Mouse (Mus musculus) midbrain, embryonic 10.5 days (tissue): ENCODE measurements at regions not wholly inside any gene's neighbourhood (a gene's known extent, or its start where the extent isn't known, plus 50 kb on each side); places are given as distances from the start of the nearest gene placed in this dataset.

Experiments
- DNase-seq: peaks from one replicate; pipeline ENCODE4 v3.0.0-alpha.2; 2017; ENCODE audit warnings: low spot score
- H3K27ac ChIP-seq: fragments of 300-500 bp; sonication (generic); replicated peaks from 2 replicates; pipeline ENCODE4 v1.5.1; 2016; ENCODE audit warnings: mild to moderate bottlenecking
- H3K27me3 ChIP-seq: fragments of 300-500 bp; sonication (generic); 2 replicates; pipeline ENCODE4 v1.6.1; 2016; ENCODE audit warnings: low read depth, mild to moderate bottlenecking; ENCODE audit not compliant: poor library complexity, severe bottlenecking
- H3K36me3 ChIP-seq: fragments of 300-500 bp; sonication (generic); 2 replicates; pipeline ENCODE4 v1.6.1; 2016; ENCODE audit warnings: mild to moderate bottlenecking, moderate library complexity
- H3K4me1 ChIP-seq: fragments of 300-500 bp; sonication (generic); 2 replicates; pipeline ENCODE4 v1.6.1; 2016
- H3K4me3 ChIP-seq: fragments of 300-500 bp; sonication (generic); 2 replicates; pipeline ENCODE4 v1.5.1; 2016; ENCODE audit warnings: mild to moderate bottlenecking, moderate library complexity
- H3K9me3 ChIP-seq: fragments of 300-500 bp; sonication (generic); replicated peaks from 2 replicates; pipeline ENCODE4 v1.6.1; 2016; ENCODE audit warnings: mild to moderate bottlenecking
- WGBS: fragments of 180-500 bp; shearing (Covaris S2); methylation state at CpG from one replicate; pipeline ENCODE4 v1.1.7; 2016; 5-methylcytosine and 5-hydroxymethylcytosine counted together

GRCm38 (mm10) chr5:47273389-47274255, 709.3 kb upstream of the Slit2 start:
- DNase-seq, result no peak
- Histone ChIP-seq H3K9me3 (no peaks in the 10 kb centered on the region), H3K4me3 (no peak overlapping the region), H3K36me3 (no peaks in the 10 kb centered on the region), H3K27ac (peak overlapping the region; percentile 50; the same call in 1 of the 2 replicates), H3K27me3 (no peaks in the 10 kb centered on the region), H3K4me1 (peaks cover 31% of the 10 kb centered on the region)
- 75% methylated on average over 9 of the region's 9 CpGs for WGBS

- peaks cover 31% of the 10 kb centered on the region for H3K4me1 ChIP-seq
- no peak for DNase-seq
- H3K27me3 ChIP-seq, result no peaks in the 10 kb centered on the region
- H3K4me3 ChIP-seq, result no peak overlapping the region
- H3K9me3 ChIP-seq, result no peaks in the 10 kb centered on the region
- H3K27ac ChIP-seq, result peak overlapping the region; percentile 50
- H3K36me3 ChIP-seq, result no peaks in the 10 kb centered on the region
- 90% methylated on average over 1 of the region's 1 CpGs for WGBS
Measured at GRCm38 (mm10) chr5:47274256-47274638, 708.7 kb upstream of the Slit2 start.

GRCm38 (mm10) chr5:47276231-47277195, 706.4 kb upstream of the Slit2 start:
- 59% methylated on average over 5 of the region's 5 CpGs for WGBS
- H3K36me3 ChIP-seq, result no peaks in the 10 kb centered on the region
- no peak for DNase-seq
- no peak overlapping the region for H3K27ac ChIP-seq
- peaks cover 31% of the 10 kb centered on the region for H3K4me1 ChIP-seq
- H3K4me3 ChIP-seq, result no peak overlapping the region
- H3K27me3 ChIP-seq, result no peaks in the 10 kb centered on the region
- no peaks in the 10 kb centered on the region for H3K9me3 ChIP-seq

GRCm38 (mm10) chr5:47279630-47280029, 703.3 kb upstream of the Slit2 start:
- Histone ChIP-seq H3K4me1 (peaks cover 20% of the 10 kb centered on the region), H3K27ac (no peak overlapping the region), H3K36me3 (no peaks in the 10 kb centered on the region), H3K9me3 (no peaks in the 10 kb centered on the region), H3K4me3 (no peak overlapping the region), H3K27me3 (no peaks in the 10 kb centered on the region)
- DNase-seq, result no peak
- WGBS, result 94% methylated on average over 3 of the region's 3 CpGs

GRCm38 (mm10) chr5:47299602-47300001, 683.3 kb upstream of the Slit2 start:
- no peak for DNase-seq
- H3K4me3 ChIP-seq, result no peak overlapping the region
- no peak overlapping the region for H3K27ac ChIP-seq
- WGBS, result 92% methylated on average over 4 of the region's 4 CpGs
- H3K27me3 ChIP-seq, result no peaks in the 10 kb centered on the region
- no peaks in the 10 kb centered on the region for H3K9me3 ChIP-seq
- H3K4me1 ChIP-seq, result no peaks in the 10 kb centered on the region
- no peaks in the 10 kb centered on the region for H3K36me3 ChIP-seq

- Histone ChIP-seq H3K36me3 (no peaks in the 10 kb centered on the region), H3K27ac (no peak overlapping the region), H3K4me3 (no peak overlapping the region), H3K9me3 (no peaks in the 10 kb centered on the region), H3K4me1 (no peaks in the 10 kb centered on the region), H3K27me3 (no peaks in the 10 kb centered on the region)
- no peak for DNase-seq
- WGBS, result 91% methylated on average over 4 of the region's 4 CpGs
Measured at GRCm38 (mm10) chr5:47317506-47317905, 665.4 kb upstream of the Slit2 start.

GRCm38 (mm10) chr5:47318147-47318546, 664.8 kb upstream of the Slit2 start:
- WGBS, result 68% methylated on average over 1 of the region's 1 CpGs
- H3K9me3 ChIP-seq, result no peaks in the 10 kb centered on the region
- no peaks in the 10 kb centered on the region for H3K4me1 ChIP-seq
- no peak overlapping the region for H3K27ac ChIP-seq
- no peak overlapping the region for H3K4me3 ChIP-seq
- H3K36me3 ChIP-seq, result no peaks in the 10 kb centered on the region
- H3K27me3 ChIP-seq, result no peaks in the 10 kb centered on the region
- DNase-seq, result no peak

GRCm38 (mm10) chr5:47322511-47323167, 660.3 kb upstream of the Slit2 start:
- Histone ChIP-seq H3K4me1 (no peaks in the 10 kb centered on the region), H3K27ac (no peak overlapping the region), H3K27me3 (no peaks in the 10 kb centered on the region), H3K36me3 (no peaks in the 10 kb centered on the region), H3K9me3 (no peaks in the 10 kb centered on the region), H3K4me3 (no peak overlapping the region)
- WGBS, result 78% methylated on average over 2 of the region's 2 CpGs
- DNase-seq, result no peak

GRCm38 (mm10) chr5:47334299-47334698, 648.6 kb upstream of the Slit2 start:
- H3K4me3 ChIP-seq, result no peak overlapping the region
- WGBS, result 79% methylated on average over 3 of the region's 3 CpGs
- H3K27me3 ChIP-seq, result no peaks in the 10 kb centered on the region
- no peaks in the 10 kb centered on the region for H3K36me3 ChIP-seq
- H3K4me1 ChIP-seq, result no peaks in the 10 kb centered on the region
- no peak overlapping the region for H3K27ac ChIP-seq
- H3K9me3 ChIP-seq, result no peaks in the 10 kb centered on the region
- no peak for DNase-seq

- no peaks in the 10 kb centered on the region for H3K4me1 ChIP-seq
- H3K36me3 ChIP-seq, result no peaks in the 10 kb centered on the region
- no peak overlapping the region for H3K4me3 ChIP-seq
- DNase-seq, result no peak
- WGBS, result 89% methylated on average over 1 of the region's 1 CpGs
- no peaks in the 10 kb centered on the region for H3K9me3 ChIP-seq
- no peak overlapping the region for H3K27ac ChIP-seq
- no peaks in the 10 kb centered on the region for H3K27me3 ChIP-seq
Measured at GRCm38 (mm10) chr5:47336511-47336910, 646.4 kb upstream of the Slit2 start.

- WGBS, result 96% methylated on average over 6 of the region's 6 CpGs
- DNase-seq, result no peak
- no peak overlapping the region for H3K4me3 ChIP-seq
- H3K36me3 ChIP-seq, result no peaks in the 10 kb centered on the region
- no peak overlapping the region for H3K27ac ChIP-seq
- H3K9me3 ChIP-seq, result no peaks in the 10 kb centered on the region
- no peaks in the 10 kb centered on the region for H3K4me1 ChIP-seq
- no peaks in the 10 kb centered on the region for H3K27me3 ChIP-seq
Measured at GRCm38 (mm10) chr5:47339807-47340206, 643.1 kb upstream of the Slit2 start.

- Histone ChIP-seq H3K36me3 (no peaks in the 10 kb centered on the region), H3K27ac (no peak overlapping the region), H3K27me3 (no peaks in the 10 kb centered on the region), H3K9me3 (no peaks in the 10 kb centered on the region), H3K4me3 (no peak overlapping the region), H3K4me1 (no peaks in the 10 kb centered on the region)
- DNase-seq, result no peak
- WGBS, result 93% methylated on average over 4 of the region's 4 CpGs
Measured at GRCm38 (mm10) chr5:47370184-47370583, 612.8 kb upstream of the Slit2 start.
